Mouse (Mus musculus): Measurements from ENCODE around the gene Cacnb4.

- TF ChIP-seq GATA1 (IDR thresholded peaks at IDR 0.05; ENCODE audit: borderline replicate concordance, low read length) (no peak), FLI1 (IDR thresholded peaks at IDR 0.05; ENCODE audit: low read length) (no peak)
Measured at GRCm38 (mm10) chr2:52561137-52561536, 115.5 kb downstream of the Cacnb4 start.

All from megakaryocyte, embryonic 14.5 days (primary cell).